Mouse (Mus musculus) lung, postnatal 10 days (tissue): ENCODE results near the gene Paxbp1.

Source experiments
- DNase-seq: peaks from one replicate; pipeline ENCODE4 v3.0.0; 2021

The Paxbp1 gene

DNA sequence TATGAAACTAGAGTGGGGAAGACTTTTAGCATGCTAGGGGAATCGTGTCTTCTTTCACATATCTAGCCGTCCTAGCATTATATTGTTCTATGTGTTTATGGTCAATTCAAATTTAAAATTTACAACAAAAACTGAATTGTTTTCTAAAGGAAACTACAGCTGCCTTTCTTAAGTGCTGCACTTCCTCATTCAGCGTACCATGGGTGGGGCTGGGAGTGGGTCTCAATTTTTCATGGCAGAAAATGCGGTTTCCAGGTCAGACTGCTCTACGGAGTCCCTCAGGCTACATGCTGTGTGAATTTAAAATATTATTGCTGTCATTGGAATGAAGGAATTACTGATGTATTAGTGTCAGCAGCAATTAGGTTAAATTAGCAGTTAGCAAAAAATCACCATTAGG lies 48.8 kb downstream of the Paxbp1 start:
- no peak for DNase-seq

DNA sequence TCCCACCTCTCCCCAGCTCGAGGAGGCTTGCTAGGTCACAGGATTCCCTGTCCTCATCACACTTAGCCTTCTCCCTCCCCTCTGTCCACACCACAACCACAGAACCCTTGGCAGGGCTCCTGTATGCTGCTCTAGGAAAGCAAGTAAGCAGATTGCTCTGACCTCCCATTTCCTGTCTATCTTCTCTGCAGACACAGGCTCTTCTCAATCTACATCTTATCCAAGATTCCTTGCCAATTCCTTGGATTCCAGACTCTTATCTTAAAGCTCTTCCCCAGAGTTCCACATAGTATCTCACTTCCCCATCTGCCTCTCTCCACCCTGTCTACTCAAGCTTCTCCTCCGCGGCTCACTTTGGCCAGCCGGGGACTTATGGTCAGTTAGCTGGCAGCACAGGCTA lies 49.3 kb downstream of the Paxbp1 start:
- peak; percentile 53 for DNase-seq

DNA sequence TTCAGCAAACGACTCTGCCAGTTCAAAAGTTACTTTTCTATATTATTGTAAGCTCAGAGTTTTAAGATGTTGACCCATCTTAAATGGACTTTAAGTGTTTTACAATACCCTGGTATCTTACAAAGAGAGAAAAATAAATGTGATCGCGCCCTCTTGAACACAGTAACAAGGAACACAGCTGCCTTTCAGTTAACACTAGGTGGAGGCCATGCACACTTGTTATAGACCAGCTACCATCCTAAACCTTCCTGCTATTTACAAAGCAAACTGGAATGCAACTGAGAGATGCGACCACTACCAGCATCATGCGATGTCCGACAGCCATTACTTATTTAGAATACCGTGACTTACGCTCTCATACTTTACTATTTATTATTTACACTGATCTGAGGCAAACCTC lies 55.2 kb downstream of the Paxbp1 start:
- no peak for DNase-seq

DNA sequence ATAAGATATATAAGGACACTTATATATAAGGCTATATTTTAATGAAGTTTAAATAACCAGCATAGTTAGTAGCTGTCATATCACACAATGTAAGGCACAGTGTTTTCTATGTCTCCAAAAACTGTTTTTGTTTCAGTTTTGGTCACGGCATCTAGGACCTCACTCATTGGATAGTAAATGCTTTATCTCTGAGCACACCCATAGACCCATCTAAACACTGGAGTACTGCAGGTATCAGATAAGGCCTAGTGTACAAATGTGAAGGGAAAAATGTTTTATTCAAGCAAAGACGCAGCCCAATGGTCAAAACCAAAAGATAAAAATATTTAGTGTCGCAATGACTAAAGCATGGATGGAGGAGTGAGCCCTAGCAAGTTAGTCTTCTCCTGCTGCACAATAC lies 55.7 kb downstream of the Paxbp1 start:
- DNase-seq = no peak

DNA sequence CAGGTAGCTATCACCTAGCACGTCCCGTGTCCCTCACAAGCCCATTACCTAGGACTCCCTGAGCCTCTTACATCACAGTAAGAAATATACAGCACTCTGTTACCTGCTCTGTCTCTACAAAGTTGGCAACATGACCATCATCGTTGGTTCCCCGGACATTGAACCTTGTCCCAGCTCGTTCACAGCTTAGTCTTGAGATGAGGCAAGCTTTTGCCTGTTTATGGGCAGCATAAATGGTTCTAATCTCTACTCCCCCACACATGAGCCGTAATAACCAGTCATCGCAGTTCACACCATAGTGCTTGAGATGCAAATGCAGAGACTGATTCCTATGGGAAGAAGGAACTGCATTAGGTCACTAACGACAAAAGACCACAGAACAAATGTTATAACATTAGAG lies 56.3 kb downstream of the Paxbp1 start:
- no peak for DNase-seq

DNA sequence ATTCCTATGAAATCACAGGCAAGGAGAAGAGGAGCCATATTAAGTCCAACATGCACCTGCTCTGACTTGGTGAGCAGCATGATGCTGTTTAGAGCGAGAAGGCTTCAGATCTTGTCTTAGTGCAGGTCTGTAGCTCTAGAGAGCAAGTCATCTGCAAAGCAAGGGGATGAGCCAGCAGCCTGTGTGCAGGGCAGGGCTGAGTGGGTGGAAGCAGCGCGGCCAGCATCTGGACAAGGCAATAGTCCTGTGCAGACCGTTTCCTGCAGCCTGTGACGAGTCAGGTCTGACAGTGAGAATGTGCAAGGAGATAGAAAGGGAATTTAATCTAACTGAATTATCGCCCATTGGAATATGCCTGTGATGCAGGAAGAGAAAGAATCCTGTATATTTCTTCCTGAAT lies 73.3 kb downstream of the Paxbp1 start:
- no peak for DNase-seq

DNA sequence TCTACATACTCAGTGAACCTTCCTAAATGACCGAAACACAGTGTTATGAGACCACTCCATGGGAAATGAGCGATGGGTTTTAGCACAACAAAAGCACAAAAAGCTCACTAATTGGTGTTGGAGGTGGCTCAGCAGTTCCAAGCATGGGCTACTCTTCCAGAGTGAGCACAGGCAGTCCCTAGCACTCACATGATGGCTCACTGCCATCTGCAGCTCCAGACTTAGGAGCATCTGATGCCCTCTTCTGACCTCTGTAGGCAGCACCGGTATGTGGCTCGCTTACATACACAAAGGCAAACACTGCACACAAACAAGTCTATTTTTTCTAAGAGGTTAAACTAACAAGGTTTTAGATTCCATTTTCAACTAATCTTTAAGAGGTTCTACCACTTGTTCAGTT lies 78.1 kb downstream of the Paxbp1 start:
- DNase-seq = no peak

DNA sequence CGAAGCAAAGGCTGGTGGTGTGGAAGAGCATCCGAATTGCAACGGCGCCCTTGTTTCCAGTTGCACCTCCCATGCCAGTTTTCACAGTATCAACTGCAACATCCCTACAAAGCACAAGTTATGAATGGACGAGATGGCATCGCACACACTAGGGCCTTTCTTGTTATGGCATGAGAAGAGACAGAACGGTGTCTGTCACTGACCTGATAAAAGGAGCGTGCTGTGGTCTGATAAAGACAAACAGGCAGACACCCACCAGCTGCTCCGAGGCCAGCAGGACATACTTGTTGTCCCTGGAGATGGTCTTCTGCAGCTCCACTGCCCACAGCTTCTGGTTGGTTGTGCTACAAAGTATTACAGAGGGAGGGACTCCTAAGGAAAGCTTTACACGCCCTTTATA lies 80.0 kb downstream of the Paxbp1 start:
- DNase-seq = no peak
